Mouse (Mus musculus) telencephalon, adult 2 months (tissue): Measurements from ENCODE around the gene Gm15446.
A peak's percentile ranks its signal among the peaks of the same experiment; 100 is the strongest.
"Not testable (repeated sequence)": the region's sequence is repeated elsewhere in the genome, so short reads cannot be mapped to it uniquely, and the experiment has no call there.

ENCODE experiments used
- DNase-seq: peaks from one replicate; pipeline ENCODE4 v3.0.0-alpha.2; 2011; ENCODE audit warnings: low read depth, low spot score

Gene Gm15446

GRCm38 (mm10) chr5:109923261-109924071, at the start of gene Gm15446:
Gene Gm15446, plus strand, starts transcription at chr5:109923400.
- DNase-seq: peak; percentile 75

GRCm38 (mm10) chr5:109924129-109924528, 929 bp downstream of the Gm15446 start:
- not testable (repeated sequence) for DNase-seq

- DNase-seq: no peak
Measured at GRCm38 (mm10) chr5:109924936-109925335, 1.7 kb downstream of the Gm15446 start.

- no peak for DNase-seq
Measured at GRCm38 (mm10) chr5:109950281-109950680, 27.1 kb downstream of the Gm15446 start.

- not testable (repeated sequence) for DNase-seq
Measured at GRCm38 (mm10) chr5:109980743-109981142, 57.5 kb downstream of the Gm15446 start.
